Mouse (Mus musculus) R1 (cell line): ENCODE data around the gene Timmdc1.
A peak's percentile ranks its signal among the peaks of the same experiment; 100 is the strongest.

Experiments
- DNase-seq: peaks from one replicate; pipeline ENCODE4 v3.0.0-alpha.2; 2018; ENCODE audit warnings: low read depth, low spot score

Gene Timmdc1

GRCm38 (mm10) chr16:38466089-38466488, 56.4 kb downstream of the Timmdc1 start:
- DNase-seq = no peak

DNA sequence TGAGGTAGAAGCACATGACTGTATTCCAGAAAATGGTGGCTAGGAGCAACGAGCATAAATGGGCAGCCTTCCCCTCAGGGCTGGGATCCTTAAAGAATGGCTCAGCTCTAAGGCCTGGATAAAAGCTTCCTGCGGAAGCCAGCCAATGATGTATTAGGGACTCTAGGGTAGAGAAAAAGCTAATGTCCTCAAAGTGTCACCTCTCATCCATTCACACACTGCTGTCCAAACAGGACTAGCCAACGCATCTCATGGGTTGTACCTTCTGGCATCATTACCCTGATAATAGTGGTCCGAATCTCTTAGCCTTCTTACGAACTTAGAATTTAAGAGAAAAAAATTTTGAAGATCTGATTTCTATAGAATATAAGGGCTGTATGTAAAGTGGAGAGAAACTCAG, 59.2 kb downstream of the Timmdc1 start:
- DNase-seq = no peak

DNA sequence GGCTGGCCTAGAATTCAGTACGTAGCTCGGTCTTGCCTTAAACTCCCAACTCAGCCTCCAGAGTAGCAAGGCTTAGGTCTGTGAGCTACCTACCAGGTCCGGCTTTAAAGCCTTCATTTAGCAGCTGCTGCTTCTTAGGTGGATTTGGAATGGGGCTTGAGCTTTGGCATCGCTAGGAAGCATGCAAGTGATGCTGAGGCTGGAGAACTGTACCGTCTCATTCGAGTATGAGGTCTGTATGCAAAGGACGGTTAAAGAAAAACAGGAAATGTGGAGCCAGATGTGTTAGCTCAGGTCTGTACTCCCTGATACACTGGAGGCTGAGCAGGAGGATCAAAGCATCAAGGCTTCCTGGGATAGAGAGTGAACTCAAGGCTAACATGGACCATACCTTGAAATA, 60.3 kb downstream of the Timmdc1 start:
- DNase-seq = no peak

- DNase-seq = no peak
These were observed 60.7 kb downstream of the Timmdc1 start for GRCm38 (mm10) chr16:38461749-38462148.

- no peak for DNase-seq
These were observed 62.5 kb downstream of the Timmdc1 start for GRCm38 (mm10) chr16:38459990-38460389.

DNA sequence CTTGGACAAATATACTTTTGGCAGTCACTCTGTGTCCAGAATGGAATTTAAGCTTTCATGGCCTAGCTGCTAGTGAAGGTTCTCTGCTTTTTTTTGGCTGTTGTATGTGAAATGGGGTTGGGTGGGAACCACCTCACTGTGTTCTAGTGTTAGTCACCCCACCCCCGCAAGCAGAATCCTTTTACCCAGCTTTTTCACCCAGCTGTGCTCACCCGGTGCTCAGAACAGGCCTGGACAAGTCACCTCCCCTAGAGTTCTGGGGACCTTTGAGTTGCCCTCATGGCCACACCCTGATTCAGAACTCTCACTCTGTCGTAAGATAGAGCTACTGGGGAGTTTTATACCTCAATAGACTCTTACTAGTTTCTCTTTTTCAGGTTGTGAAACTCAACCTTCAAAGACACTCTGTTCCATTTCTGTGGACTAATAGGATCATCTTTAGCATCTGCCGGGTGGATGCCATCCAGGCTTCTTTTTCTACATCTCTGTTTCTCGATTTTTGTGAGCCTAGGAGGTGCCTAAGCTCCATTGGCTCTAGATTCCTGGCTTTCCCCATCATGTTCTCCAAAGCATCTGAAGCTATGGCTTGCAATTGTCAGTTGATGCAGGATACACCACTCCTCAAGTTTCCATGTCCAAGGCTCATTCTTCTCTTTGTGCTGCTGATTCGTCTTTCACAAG, 63.7 kb downstream of the Timmdc1 start:
- DNase-seq = peak; percentile 69

GRCm38 (mm10) chr16:38456812-38457567, 65.5 kb downstream of the Timmdc1 start:
- peak; percentile 74 for DNase-seq

GRCm38 (mm10) chr16:38455511-38456418, 66.7 kb downstream of the Timmdc1 start, which contains the start of gene Cd80:
TSS of gene Cd80 (plus strand) at chr16:38455561.
- no peak for DNase-seq

- no peak for DNase-seq
These were observed 67.8 kb downstream of the Timmdc1 start for GRCm38 (mm10) chr16:38454533-38455254.

DNA sequence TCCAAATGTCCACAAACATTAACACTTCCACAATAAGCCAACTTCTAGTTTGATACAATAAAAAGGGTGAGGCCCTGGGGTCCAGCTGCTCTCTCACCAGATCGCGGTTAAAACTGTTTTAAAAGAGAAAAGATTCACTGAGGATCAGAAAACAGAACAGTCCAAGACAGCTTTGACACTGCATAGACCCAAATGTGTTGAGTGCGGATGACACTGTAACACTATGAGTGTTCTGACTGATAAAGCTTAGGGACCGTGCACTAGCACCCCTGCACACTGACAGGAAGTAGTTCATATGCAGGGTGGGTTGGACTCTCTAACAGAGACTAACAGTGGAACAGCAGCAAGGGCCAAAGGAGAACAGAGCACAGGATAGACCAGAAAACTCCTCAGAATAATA, 68.5 kb downstream of the Timmdc1 start:
- DNase-seq = no peak

DNA sequence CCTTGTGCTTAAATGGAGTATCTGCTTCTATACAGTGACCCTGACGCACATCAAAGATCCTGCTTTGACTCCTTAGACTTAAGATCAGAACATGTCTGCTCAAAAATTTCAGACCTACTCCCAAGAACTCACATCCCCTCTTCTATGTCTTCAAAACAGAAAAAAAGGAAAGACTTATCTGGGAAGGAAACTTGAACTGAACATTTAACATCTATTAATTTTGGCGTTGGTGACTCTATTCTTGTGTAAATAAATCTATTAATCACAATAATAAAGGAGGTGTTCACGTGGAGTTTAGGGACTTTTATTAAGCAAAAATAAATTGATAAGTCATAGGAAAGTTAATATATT, 69.3 kb downstream of the Timmdc1 start:
- no peak for DNase-seq

GRCm38 (mm10) chr16:38452442-38453202, 69.8 kb downstream of the Timmdc1 start, which contains the start of gene Adprh:
TSS of gene Adprh (minus strand) at chr16:38452703.
- peak; percentile 71 for DNase-seq

DNA sequence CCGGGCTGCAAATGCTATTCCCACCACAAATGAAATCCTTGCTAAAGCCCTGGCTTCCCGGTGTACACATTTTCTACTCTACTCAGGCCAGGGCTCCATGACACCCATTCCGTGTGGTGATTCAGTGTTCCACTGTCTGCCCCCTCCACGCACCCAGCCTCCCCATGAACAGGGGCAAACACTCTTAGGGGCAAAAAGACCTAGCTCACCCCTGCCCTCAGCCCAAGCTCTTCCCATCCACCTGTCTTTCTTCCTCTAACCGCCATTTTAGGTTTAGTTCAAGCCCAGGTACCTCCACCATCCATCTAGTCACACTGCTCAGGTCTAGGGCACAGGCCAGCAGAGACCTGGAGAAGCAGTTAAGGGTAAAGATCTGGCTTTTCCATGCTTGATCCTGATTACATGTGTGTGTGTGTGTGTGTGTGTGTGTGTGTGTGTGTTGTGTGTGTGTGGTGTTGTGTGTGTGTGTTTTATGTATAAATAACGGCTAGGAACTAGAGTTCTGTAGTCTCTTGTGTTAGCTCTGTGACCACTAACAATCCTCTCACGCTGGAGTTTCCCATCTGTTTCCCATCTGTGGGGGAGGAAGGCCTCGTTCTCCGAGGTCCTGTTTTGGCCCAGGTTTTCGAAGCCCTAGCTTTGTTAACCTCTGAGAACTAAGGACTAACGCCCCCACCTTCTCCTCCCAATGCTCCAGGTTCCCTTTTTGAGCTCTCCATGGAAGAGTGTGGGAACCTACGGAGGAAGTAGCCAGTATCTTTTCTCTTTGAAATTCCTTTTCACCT, 70.8 kb downstream of the Timmdc1 start:
- DNase-seq = peak; percentile 78

DNA sequence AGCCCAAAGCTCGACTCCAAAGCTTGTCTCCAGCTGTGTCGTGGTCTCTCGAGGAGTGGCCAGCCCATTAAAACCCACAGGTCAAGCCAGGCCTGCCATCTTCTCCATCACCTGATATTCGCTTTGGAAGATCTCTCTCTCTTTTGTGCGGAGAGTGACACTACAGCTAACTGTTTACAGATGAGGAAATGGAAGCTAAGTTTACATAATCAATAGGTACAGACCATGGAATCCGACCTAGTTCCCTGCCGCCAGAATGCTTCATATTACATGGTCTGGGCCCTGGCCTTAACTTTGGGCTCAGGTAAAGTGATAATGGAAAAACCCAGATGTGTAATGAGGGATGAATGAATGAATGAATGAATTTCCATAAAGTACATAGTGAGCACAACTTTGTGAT, 71.8 kb downstream of the Timmdc1 start:
- DNase-seq = no peak

DNA sequence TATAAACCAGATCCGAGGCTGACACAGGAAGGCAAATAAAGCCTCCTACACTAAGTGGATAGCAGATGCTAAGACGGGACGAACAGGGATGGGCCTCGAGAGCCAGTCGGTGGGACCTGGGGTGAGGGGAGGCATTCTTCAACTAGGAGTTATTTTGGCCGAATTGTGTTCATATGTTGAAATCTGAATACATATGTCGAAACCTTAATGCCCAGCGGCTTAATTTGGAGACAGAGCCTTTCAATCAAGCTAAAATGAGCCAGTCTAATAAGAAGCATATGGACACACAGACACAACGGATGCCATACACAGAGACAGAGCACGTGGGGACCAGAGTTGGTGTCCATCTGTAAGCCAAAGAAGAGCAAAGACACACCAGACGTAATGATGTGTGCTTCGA, 74.0 kb downstream of the Timmdc1 start:
- DNase-seq = peak; percentile 33
